Mouse (Mus musculus): Measurements from ENCODE around the gene Lcn12. TPM values are rescaled to one million over a fixed set of nuclear protein-coding genes. Genes with fewer than 3 reads are reported as not detected.

The Lcn12 gene
- total RNA-seq, 2 experiments from 2014 or later = not detected

GRCm38 (mm10) chr2:25460135-25460534, 33.6 kb downstream of the Lcn12 start:
- no peak for DNase-seq

GRCm38 (mm10) chr2:25458911-25459310, 34.8 kb downstream of the Lcn12 start:
- DNase-seq = peak; percentile 42

GRCm38 (mm10) chr2:25457022-25457896, 36.5 kb downstream of the Lcn12 start:
- DNase-seq = no peak

GRCm38 (mm10) chr2:25456205-25456953, 37.3 kb downstream of the Lcn12 start, which contains the start of gene Clic3:
Gene Clic3, plus strand, starts transcription at chr2:25456838.
- no peak for DNase-seq

GRCm38 (mm10) chr2:25452951-25453350, 40.8 kb downstream of the Lcn12 start:
- DNase-seq = no peak

- no peak for DNase-seq
Measured at GRCm38 (mm10) chr2:25450853-25451647, 42.7 kb downstream of the Lcn12 start.

GRCm38 (mm10) chr2:25442682-25443081, 51.0 kb downstream of the Lcn12 start:
- DNase-seq = no peak

- no peak for DNase-seq
Measured at GRCm38 (mm10) chr2:25441067-25441466, 52.6 kb downstream of the Lcn12 start.

Small RNA genes lying within 50 kb of the gene (microRNA-seq; reads per million reads assigned to microRNA genes)
- gene Mir3087 (ENCODE audit: borderline replicate concordance in 2 of 2) = 0 to 0.26 reads per million in 2 experiments

Other genes starting within 250 kb of the Lcn12 start
- under 1 TPM; 0.82 to 0.99 TPM for gene AL732309.1, start 247.0 kb downstream of the Lcn12 start, total RNA-seq (2021)
- gene Tmem203, start 238.5 kb downstream of the Lcn12 start, total RNA-seq (2021) = 10 to 100 TPM; 10.3 to 11.3 TPM
- 1 to 10 TPM; 2.1 to 2.9 TPM for gene Tprn, start 231.3 kb downstream of the Lcn12 start, total RNA-seq (2021)
- 10 to 100 TPM; 31.6 to 33.0 TPM for gene Ssna1, start 221.5 kb downstream of the Lcn12 start, total RNA-seq (2021)
- 10 to 100 TPM; 27.0 to 27.3 TPM for gene Anapc2, start 221.4 kb downstream of the Lcn12 start, total RNA-seq (2021)
- not detected for gene Tmem210, start 205.8 kb downstream of the Lcn12 start, total RNA-seq (2021)
- not detected for gene Lrrc26, start 204.0 kb downstream of the Lcn12 start, total RNA-seq (2021)
- gene Grin1, start 174.7 kb downstream of the Lcn12 start, total RNA-seq (2021) = under 1 TPM in 1 of 2 experiments, not detected in 1; 0.08 TPM
- 10 to 100 TPM; 11.9 to 15.4 TPM for gene Man1b1, start 161.6 kb downstream of the Lcn12 start, total RNA-seq (2021)
- gene Dpp7, start 137.6 kb downstream of the Lcn12 start, total RNA-seq (2021) = 10 to 100 TPM; 10.1 to 10.4 TPM
- 1 to 10 TPM; 2.8 to 4.6 TPM for gene Uap1l1, start 128.2 kb downstream of the Lcn12 start, total RNA-seq (2021)
- gene Sapcd2, start 121.6 kb downstream of the Lcn12 start, total RNA-seq (2021) = under 1 TPM; 0.19 to 0.33 TPM
- gene Entpd2, start 98.0 kb downstream of the Lcn12 start, total RNA-seq (2021) = 1 to 10 TPM; 9.1 to 9.4 TPM
- 10 to 100 TPM; 15.0 to 25.1 TPM for gene Npdc1, start 94.6 kb downstream of the Lcn12 start, total RNA-seq (2021)
- not detected for gene Fut7, start 70.6 kb downstream of the Lcn12 start, total RNA-seq (2021)
- 10 to 100 TPM; 12.5 to 16.2 TPM for gene Abca2, start 65.2 kb downstream of the Lcn12 start, total RNA-seq (2021)
- under 1 TPM; 0.35 to 0.64 TPM for gene Clic3, start 37.1 kb downstream of the Lcn12 start, total RNA-seq (2021)
- gene Paxx, start 32.8 kb downstream of the Lcn12 start, total RNA-seq (2021) = 10 to 100 TPM; 13.7 to 16.2 TPM
- gene Ptgds, start 23.9 kb downstream of the Lcn12 start, total RNA-seq (2021) = not detected
- gene Fbxw5, start 6.8 kb upstream of the Lcn12 start, total RNA-seq (2021) = 10 to 100 TPM; 77.2 to 77.4 TPM
- 1 to 10 TPM in 1 of 2 experiments, under 1 TPM in 1; 0.86 to 1.3 TPM for gene C8g, start 7.8 kb upstream of the Lcn12 start, total RNA-seq (2021)
- gene Traf2, start 53.0 kb upstream of the Lcn12 start, total RNA-seq (2021) = 10 to 100 TPM; 10.5 to 10.9 TPM
- 100 to 1,000 TPM; 142 to 162 TPM for gene Edf1, start 63.9 kb upstream of the Lcn12 start, total RNA-seq (2021)
- gene Mamdc4, start 80.9 kb upstream of the Lcn12 start, total RNA-seq (2021) = 1 to 10 TPM; 1.7 to 3.2 TPM
- gene Phpt1, start 81.3 kb upstream of the Lcn12 start, total RNA-seq (2021) = 10 to 100 TPM; 50.1 to 53.7 TPM
- gene Ajm1, start 87.8 kb upstream of the Lcn12 start, total RNA-seq (2021) = not detected
- gene Rabl6, start 114.6 kb upstream of the Lcn12 start, total RNA-seq (2021) = 10 to 100 TPM; 63.5 to 67.8 TPM
- gene Ccdc183, start 123.8 kb upstream of the Lcn12 start, total RNA-seq (2021) = not detected
- gene Tmem141, start 128.1 kb upstream of the Lcn12 start, total RNA-seq (2021) = 10 to 100 TPM; 15.2 to 16.4 TPM
- gene Fcna, start 134.1 kb upstream of the Lcn12 start, total RNA-seq (2021) = 1 to 10 TPM; 3.9 to 8.5 TPM
- 10 to 100 TPM in 1 of 2 experiments, 1 to 10 TPM in 1; 5.7 to 20.3 TPM for gene Lcn8, start 159.2 kb upstream of the Lcn12 start, total RNA-seq (2021)
- gene Lcn5, start 164.0 kb upstream of the Lcn12 start, total RNA-seq (2021) = not detected
- not detected for gene Lcn6, start 182.9 kb upstream of the Lcn12 start, total RNA-seq (2021)
- not detected for gene Lcn10, start 188.8 kb upstream of the Lcn12 start, total RNA-seq (2021)
- gene Obp2a, start 206.1 kb upstream of the Lcn12 start, total RNA-seq (2021) = not detected
- gene Bmyc, start 212.8 kb upstream of the Lcn12 start, total RNA-seq (2021) = 10 to 100 TPM in 1 of 2 experiments, 1 to 10 TPM in 1; 8.4 to 11.2 TPM
- gene Obp2b, start 243.1 kb upstream of the Lcn12 start, total RNA-seq (2021) = not detected

Data from gastrocnemius, postnatal 25 days (tissue).